Mouse (Mus musculus): Measurements from ENCODE around the gene Plekha5.

Gene Plekha5

GRCm38 (mm10) chr6:140455851-140456250, 32.0 kb downstream of the Plekha5 start:
- DNase-seq (ENCODE audit: low read depth, low spot score), result no peak

- no peak for DNase-seq (ENCODE audit: low read depth, low spot score)
Observed at GRCm38 (mm10) chr6:140456393-140457163, 32.7 kb downstream of the Plekha5 start.

GRCm38 (mm10) chr6:140460398-140460797, 36.5 kb downstream of the Plekha5 start:
- DNase-seq (ENCODE audit: low read depth, low spot score), result no peak

- DNase-seq (ENCODE audit: low read depth, low spot score), result no peak
Observed at GRCm38 (mm10) chr6:140464818-140465217, 41.0 kb downstream of the Plekha5 start.

GRCm38 (mm10) chr6:140465946-140466646, 42.2 kb downstream of the Plekha5 start:
- peak; percentile 34 for DNase-seq (ENCODE audit: low read depth, low spot score)

- no peak for DNase-seq (ENCODE audit: low read depth, low spot score)
Observed at GRCm38 (mm10) chr6:140466841-140467240, 43.0 kb downstream of the Plekha5 start.

- DNase-seq (ENCODE audit: low read depth, low spot score), result no peak
Observed at GRCm38 (mm10) chr6:140467851-140468250, 44.0 kb downstream of the Plekha5 start.

- DNase-seq (ENCODE audit: low read depth, low spot score), result no peak
Observed at GRCm38 (mm10) chr6:140469791-140470190, 45.9 kb downstream of the Plekha5 start.

GRCm38 (mm10) chr6:140471751-140472150, 47.9 kb downstream of the Plekha5 start:
- no peak for DNase-seq (ENCODE audit: low read depth, low spot score)

GRCm38 (mm10) chr6:140472345-140472744, 48.5 kb downstream of the Plekha5 start:
- DNase-seq (ENCODE audit: low read depth, low spot score), result peak; percentile 63

GRCm38 (mm10) chr6:140475393-140476087, 51.7 kb downstream of the Plekha5 start:
- no peak for DNase-seq (ENCODE audit: low read depth, low spot score)

GRCm38 (mm10) chr6:140476981-140477380, 53.1 kb downstream of the Plekha5 start:
- DNase-seq (ENCODE audit: low read depth, low spot score), result no peak

- DNase-seq (ENCODE audit: low read depth, low spot score), result no peak
Observed at GRCm38 (mm10) chr6:140478031-140478430, 54.2 kb downstream of the Plekha5 start.

- no peak for DNase-seq (ENCODE audit: low read depth, low spot score)
Observed at GRCm38 (mm10) chr6:140478943-140479342, 55.1 kb downstream of the Plekha5 start.

- no peak for DNase-seq (ENCODE audit: low read depth, low spot score)
Observed at GRCm38 (mm10) chr6:140480425-140481081, 56.7 kb downstream of the Plekha5 start.

GRCm38 (mm10) chr6:140481701-140482460, 58.0 kb downstream of the Plekha5 start:
- no peak for DNase-seq (ENCODE audit: low read depth, low spot score)

GRCm38 (mm10) chr6:140484170-140484569, 60.3 kb downstream of the Plekha5 start:
- DNase-seq (ENCODE audit: low read depth, low spot score), result no peak

GRCm38 (mm10) chr6:140485636-140486035, 61.8 kb downstream of the Plekha5 start:
- DNase-seq (ENCODE audit: low read depth, low spot score), result no peak

- no peak for DNase-seq (ENCODE audit: low read depth, low spot score)
Observed at GRCm38 (mm10) chr6:140486685-140487084, 62.8 kb downstream of the Plekha5 start.

GRCm38 (mm10) chr6:140487489-140487888, 63.6 kb downstream of the Plekha5 start:
- DNase-seq (ENCODE audit: low read depth, low spot score), result no peak

GRCm38 (mm10) chr6:140488673-140489072, 64.8 kb downstream of the Plekha5 start:
- DNase-seq (ENCODE audit: low read depth, low spot score), result no peak

All from CD4-positive helper T cell, adult 2 months (primary cell).